Mouse (Mus musculus) forebrain, postnatal 0 days (tissue): ENCODE data around the gene Ercc6. TPM values are rescaled to one million over a fixed set of nuclear protein-coding genes. Genes with fewer than 3 reads are reported as not detected.
A peak's percentile ranks its signal among the peaks of the same experiment; 100 is the strongest.

Experiments used
- ATAC-seq: fragments of 200-750 bp; cut with Nextera tagmentation; 2 replicates; pipeline ENCODE4 v1.8.0; 2017; ENCODE audit warnings: mild to moderate bottlenecking, moderate library complexity
- DNase-seq: peaks from one replicate; pipeline ENCODE4 v3.0.0-alpha.2; 2015
- H3K27ac ChIP-seq: fragments of 300-500 bp; sonication (generic); 2 replicates; pipeline ENCODE4 v1.5.1; 2014; ENCODE audit warnings: low read depth, mild to moderate bottlenecking, antibody characterized with exemption, low read length, moderate library complexity, mixed read lengths
- H3K27me3 ChIP-seq: fragments of 300-500 bp; sonication (generic); 2 replicates; pipeline ENCODE4 v1.6.1; 2014; ENCODE audit warnings: mild to moderate bottlenecking, low read length, mixed read lengths; ENCODE audit not compliant: insufficient read depth
- H3K36me3 ChIP-seq: fragments of 300-500 bp; sonication (generic); 2 replicates; pipeline ENCODE4 v1.6.1; 2014; ENCODE audit warnings: mild to moderate bottlenecking, moderate library complexity; ENCODE audit not compliant: insufficient read depth
- H3K4me1 ChIP-seq: fragments of 300-500 bp; sonication (generic); 2 replicates; pipeline ENCODE4 v1.6.1; 2014; ENCODE audit warnings: antibody characterized with exemption; ENCODE audit not compliant: insufficient read depth
- H3K4me2 ChIP-seq: fragments of 300-500 bp; sonication (generic); 2 replicates; pipeline ENCODE4 v1.6.1; 2014; ENCODE audit warnings: low read depth, mild to moderate bottlenecking, moderate library complexity
- H3K4me3 ChIP-seq: fragments of 300-500 bp; sonication (generic); 2 replicates; pipeline ENCODE4 v1.5.1; 2014; ENCODE audit warnings: low read depth, low read length, mixed read lengths
- H3K9ac ChIP-seq: fragments of 300-500 bp; sonication (generic); 2 replicates; pipeline ENCODE4 v1.6.1; 2014; ENCODE audit warnings: mild to moderate bottlenecking
- H3K9me3 ChIP-seq: fragments of 300-500 bp; sonication (generic); 2 replicates; pipeline ENCODE4 v1.6.1; 2016; ENCODE audit warnings: low read length
- CTCF ChIP-seq: sonication (generic); IDR thresholded peaks from 2 replicates; pipeline ENCODE4 v1.5.1; 2016; ENCODE audit warnings: antibody characterized with exemption, control low read depth, low read depth
- WGBS: fragments of 180-500 bp; shearing (Covaris S2); extraction: QIAGEN DNeasy Blood & Tissue Kit; methylation state at CpG from one replicate; pipeline ENCODE4 v1.1.7; 2014; 5-methylcytosine and 5-hydroxymethylcytosine counted together
- polyA plus RNA-seq: library from polyadenylated mRNA; unstranded; fragments of >200 nt; fragmentation: Nextera tagmentation; extraction: Ambion mirVana; gene quantifications from 2 replicates; pipeline ENCODE4 v1.2.1, GENCODE M21; 2015
- total RNA-seq: library from RNA; depleted of rRNA; stranded (reverse); fragments of >200 nt; gene quantifications from 2 replicates; pipeline ENCODE4 v1.2.3, GENCODE M21; 2014

Ercc6 gene
- total and polyA plus RNA-seq, 2 experiments from 2014 or later = 18.0 to 19.5 TPM

DNA sequence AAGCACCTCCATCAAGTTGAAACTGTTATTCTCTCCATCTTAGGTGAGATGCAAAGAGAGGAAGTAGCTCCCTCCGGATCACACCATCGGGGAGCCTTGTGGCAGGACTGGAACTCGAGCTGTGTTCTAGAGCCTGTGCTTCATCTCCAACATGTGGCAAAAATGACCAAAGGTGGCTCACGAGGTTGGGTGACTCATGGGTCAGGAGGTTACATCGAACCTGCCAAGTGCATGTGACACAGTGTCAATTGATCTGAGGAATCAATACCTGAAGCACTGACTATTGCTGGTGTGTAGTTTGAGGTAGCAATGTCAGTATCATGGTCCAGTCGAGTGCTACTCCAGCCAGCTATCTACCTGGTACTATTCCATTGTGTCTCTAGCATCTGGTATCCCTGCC lies 36.8 kb upstream of the Ercc6 start:
- ATAC-seq (no peak), DNase-seq (no peak)
- H3K36me3 ChIP-seq = no peaks in the 10 kb centered on the region
- WGBS = 78% methylated on average over 6 of the region's 6 CpGs
- no peak overlapping the region for H3K9ac ChIP-seq
- no peak for TF ChIP-seq CTCF
- H3K27me3 ChIP-seq = no peaks in the 10 kb centered on the region
- no peaks in the 10 kb centered on the region for H3K4me1 ChIP-seq
- H3K27ac ChIP-seq = no peak overlapping the region
- H3K9me3 ChIP-seq = no peaks in the 10 kb centered on the region
- H3K4me2 ChIP-seq = no peak overlapping the region
- H3K4me3 ChIP-seq = no peak overlapping the region

- ATAC-seq = no peak
- no peak for DNase-seq
- no peak overlapping the region for H3K9ac ChIP-seq
- no peak overlapping the region for H3K4me3 ChIP-seq
- H3K27me3 ChIP-seq = no peaks in the 10 kb centered on the region
- TF ChIP-seq CTCF = no peak
- H3K36me3 ChIP-seq = no peaks in the 10 kb centered on the region
- no peaks in the 10 kb centered on the region for H3K4me1 ChIP-seq
- 63% methylated on average over 1 of the region's 1 CpGs for WGBS
- no peak overlapping the region for H3K27ac ChIP-seq
- no peaks in the 10 kb centered on the region for H3K9me3 ChIP-seq
- H3K4me2 ChIP-seq = no peak overlapping the region
Observed at GRCm38 (mm10) chr14:32477581-32477980, 35.7 kb upstream of the Ercc6 start.

- H3K9me3 ChIP-seq = no peaks in the 10 kb centered on the region
- H3K4me3 ChIP-seq = no peak overlapping the region
- ATAC-seq (peak; percentile 42), DNase-seq (peak; percentile 79)
- H3K4me2 ChIP-seq = no peak overlapping the region
- WGBS = 4% methylated on average over 3 of the region's 3 CpGs
- no peaks in the 10 kb centered on the region for H3K36me3 ChIP-seq
- peak; percentile 95 for TF ChIP-seq CTCF
- no peaks in the 10 kb centered on the region for H3K4me1 ChIP-seq
- H3K9ac ChIP-seq = no peak overlapping the region
- no peaks in the 10 kb centered on the region for H3K27me3 ChIP-seq
- H3K27ac ChIP-seq = no peak overlapping the region
Observed at GRCm38 (mm10) chr14:32482061-32482460, 31.3 kb upstream of the Ercc6 start.

GRCm38 (mm10) chr14:32492521-32492920 lies 20.8 kb upstream of the Ercc6 start:
- 12% methylated on average over 13 of the region's 13 CpGs for WGBS
- H3K27ac ChIP-seq = no peak overlapping the region
- DNase-seq = peak; percentile 56
- peak overlapping the region; percentile 41; the same call in 1 of the 2 replicates for H3K9ac ChIP-seq
- no peaks in the 10 kb centered on the region for H3K36me3 ChIP-seq
- no peaks in the 10 kb centered on the region for H3K4me1 ChIP-seq
- ATAC-seq = peak; percentile 70
- H3K9me3 ChIP-seq = no peaks in the 10 kb centered on the region
- H3K4me3 ChIP-seq = peak overlapping the region; percentile 30
- H3K4me2 ChIP-seq = peak overlapping the region; percentile 56
- no peaks in the 10 kb centered on the region for H3K27me3 ChIP-seq
- TF ChIP-seq CTCF = no peak

DNA sequence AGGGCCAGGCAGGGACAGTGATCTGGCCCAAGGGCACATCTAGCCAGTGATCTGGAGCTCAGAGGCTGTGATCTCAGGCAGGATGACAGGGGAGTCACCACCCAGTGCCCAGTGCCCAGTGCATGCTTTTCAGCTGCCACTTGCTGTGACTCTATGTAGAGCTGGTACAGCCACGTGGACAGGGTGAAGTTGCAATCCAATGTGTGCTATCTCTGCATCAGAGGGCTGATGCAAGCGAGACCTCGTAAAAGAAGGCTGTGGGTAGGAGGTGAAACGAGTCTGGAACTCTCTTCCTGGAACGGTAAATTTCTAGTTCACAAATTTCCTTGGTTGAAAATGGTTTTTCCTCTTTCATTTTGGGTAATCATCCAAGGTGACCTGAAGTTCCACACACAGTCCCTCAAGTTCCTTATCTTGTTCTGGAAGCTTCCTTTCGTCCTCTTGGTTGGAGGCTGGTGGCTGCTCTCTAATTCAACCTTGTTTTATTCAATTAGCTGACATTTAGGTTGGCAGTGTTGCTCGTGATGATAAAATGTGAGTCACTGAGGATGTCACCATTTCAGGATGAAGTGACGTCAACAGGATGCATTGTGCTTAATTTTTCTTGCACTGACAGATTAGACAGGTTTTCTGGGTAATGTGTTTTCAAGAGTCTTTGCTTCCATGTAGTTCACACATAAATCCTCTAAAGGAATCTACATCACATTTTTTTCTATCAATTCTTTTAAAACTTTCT lies 17.0 kb upstream of the Ercc6 start:
- WGBS = 78% methylated on average over 8 of the region's 8 CpGs
- no peak overlapping the region for H3K4me3 ChIP-seq
- no peaks in the 10 kb centered on the region for H3K4me1 ChIP-seq
- no peak overlapping the region for H3K4me2 ChIP-seq
- H3K36me3 ChIP-seq = no peaks in the 10 kb centered on the region
- no peaks in the 10 kb centered on the region for H3K9me3 ChIP-seq
- H3K9ac ChIP-seq = no peak overlapping the region
- ATAC-seq (no peak), DNase-seq (no peak)
- H3K27ac ChIP-seq = no peak overlapping the region
- H3K27me3 ChIP-seq = no peaks in the 10 kb centered on the region
- no peak for TF ChIP-seq CTCF

DNA sequence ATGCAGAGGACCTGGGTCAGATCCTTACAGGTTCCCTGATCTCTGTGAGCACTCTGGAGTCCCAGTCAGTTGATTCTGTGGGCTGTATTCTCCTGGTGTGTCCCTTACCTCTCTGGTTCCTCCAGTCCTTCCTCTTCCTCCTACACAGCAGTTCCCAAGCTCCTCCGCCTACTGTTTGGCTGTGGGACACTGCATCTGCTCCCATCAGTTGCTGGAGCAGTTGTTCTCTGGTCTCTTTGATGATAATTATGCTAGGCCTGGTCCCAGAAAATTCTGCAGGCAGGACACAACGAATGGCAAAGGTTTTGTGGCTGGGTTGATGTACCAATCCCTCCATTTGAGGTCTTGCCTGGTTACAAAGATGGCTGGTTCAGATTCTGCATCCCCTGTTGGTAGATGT lies 12.0 kb upstream of the Ercc6 start:
- Histone ChIP-seq H3K4me1 (no peaks in the 10 kb centered on the region), H3K27me3 (no peaks in the 10 kb centered on the region), H3K36me3 (no peaks in the 10 kb centered on the region), H3K4me2 (no peak overlapping the region), H3K9ac (no peak overlapping the region), H3K4me3 (no peak overlapping the region), H3K9me3 (no peaks in the 10 kb centered on the region), H3K27ac (no peak overlapping the region)
- WGBS = 79% methylated on average over 2 of the region's 2 CpGs
- no peak for TF ChIP-seq CTCF
- DNase-seq (no peak), ATAC-seq (no peak)

DNA sequence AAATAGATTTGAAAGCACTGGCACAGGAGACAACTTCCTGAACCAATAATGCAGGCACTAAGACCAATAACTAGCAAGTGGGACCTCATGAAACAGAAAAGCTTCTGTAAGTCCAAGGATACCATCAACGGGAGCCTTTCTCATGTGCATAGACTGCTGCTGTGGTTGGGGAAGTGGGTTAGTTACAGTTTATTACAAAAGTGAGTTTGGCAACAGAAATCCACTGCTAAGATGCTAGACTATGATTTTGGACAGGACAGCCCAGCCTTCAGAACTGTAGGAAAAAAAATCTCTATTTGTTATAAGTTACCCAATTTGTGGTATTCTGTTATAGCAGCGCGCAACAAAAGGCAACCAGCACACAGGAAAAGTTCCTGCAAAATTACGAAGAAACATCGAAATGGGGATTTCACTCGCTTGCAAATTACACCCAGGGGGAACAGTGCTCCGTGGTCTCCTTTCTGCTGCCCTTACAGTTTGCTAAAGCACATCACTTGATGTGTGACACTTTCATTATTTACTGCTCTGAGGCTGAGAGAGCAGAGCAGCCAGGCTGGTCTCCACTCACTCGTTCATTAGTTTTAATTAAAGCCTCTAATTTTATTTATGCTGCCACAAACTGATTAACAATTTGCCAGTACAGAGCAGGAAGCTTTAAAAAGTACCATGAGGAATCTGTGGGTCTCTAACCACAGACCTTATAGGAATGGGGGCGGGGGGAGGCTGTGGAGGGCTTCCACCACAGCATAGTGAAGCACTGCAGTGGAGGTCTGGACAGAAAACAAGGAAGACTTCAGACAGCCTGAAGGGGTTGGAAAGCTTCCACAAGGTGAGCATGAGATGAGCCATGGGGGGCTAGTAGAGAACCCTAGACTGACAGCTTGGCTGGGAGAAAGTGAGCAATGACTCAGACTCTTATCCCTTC lies 10.3 kb upstream of the Ercc6 start:
- WGBS = 32% methylated on average over 9 of the region's 9 CpGs
- H3K27ac ChIP-seq = no peak overlapping the region
- no peaks in the 10 kb centered on the region for H3K4me1 ChIP-seq
- ATAC-seq (no peak), DNase-seq (no peak)
- no peaks in the 10 kb centered on the region for H3K36me3 ChIP-seq
- no peak overlapping the region for H3K4me2 ChIP-seq
- no peaks in the 10 kb centered on the region for H3K9me3 ChIP-seq
- H3K4me3 ChIP-seq = no peak overlapping the region
- TF ChIP-seq CTCF = no peak
- H3K9ac ChIP-seq = no peak overlapping the region
- no peaks in the 10 kb centered on the region for H3K27me3 ChIP-seq
